In genomic region chr9:39602536-39603332, GRCm38 (mm10) we compare ENCODE assay signal across 9 mouse cellular contexts. TPM values are rescaled to one million over a fixed set of nuclear protein-coding genes. Genes with fewer than 3 reads are reported as not detected.
DNase-seq lines count a peak whose midpoint lies in the region; ATAC-seq and TF ChIP-seq lines count a peak whose summit lies in the region.
"Had no signal": no experiment of that assay in that cellular context is flagged by ENCODE, and none has a peak within 500 bp of the region (broad histone marks: within the 10 kb centered on the region; RNA-seq: fewer than 3 reads in every experiment).

No protein-coding gene starts in this region.

- peak; percentile 92 for ATAC-seq in forebrain, embryonic 12.5 days (ENCODE audit: low FRiP score)
- ATAC-seq in midbrain, embryonic 11.5 days (ENCODE audit: low FRiP score), result peak; percentile 86

- peak overlapping the region; percentile 75 for H3K4me2 ChIP-seq in forebrain, embryonic 12.5 days
- H3K4me2 ChIP-seq in midbrain, embryonic 11.5 days, result peak overlapping the region; percentile 51

- no peaks in the 10 kb centered on the region for H3K36me3 ChIP-seq in kidney, adult 2 months (ENCODE audit: control insufficient read depth, insufficient read depth, low read length)
- H3K36me3 ChIP-seq in forebrain, embryonic 12.5 days (replicated peaks), result no peaks in the 10 kb centered on the region
- H3K36me3 ChIP-seq in midbrain, embryonic 11.5 days (ENCODE audit: control insufficient read depth, insufficient read depth, low read length), result no peaks in the 10 kb centered on the region

- no peak overlapping the region for H3K4me3 ChIP-seq in kidney, adult 2 months (ENCODE audit: insufficient read depth, low read depth, low read length)
- H3K4me3 ChIP-seq in forebrain, embryonic 12.5 days (replicated peaks), result peak overlapping the region; percentile 44
- H3K4me3 ChIP-seq in layer of hippocampus, adult 2 months, result peak overlapping the region; percentile 43
- peak overlapping the region; percentile 19 for H3K4me3 ChIP-seq in midbrain, embryonic 11.5 days (ENCODE audit: low read depth, low read length)

- H3K27ac ChIP-seq in kidney, adult 2 months (ENCODE audit: insufficient read depth, low read depth, low read length), result no peak overlapping the region
- H3K27ac ChIP-seq in forebrain, embryonic 12.5 days, result no peak overlapping the region
- 0 out of 2 replicates have a peak overlapping the region, but pooled peaks have one; percentile 18 for H3K27ac ChIP-seq in layer of hippocampus, adult 2 months
- H3K27ac ChIP-seq in midbrain, embryonic 11.5 days (ENCODE audit: low read depth, low read length), result no peak overlapping the region

- no peaks in the 10 kb centered on the region for H3K9me3 ChIP-seq in forebrain, embryonic 12.5 days
- H3K9me3 ChIP-seq in midbrain, embryonic 11.5 days (ENCODE audit: control insufficient read depth, low read length), result no peaks in the 10 kb centered on the region

- no peak for TF ChIP-seq CTCF in kidney, adult 2 months (conservative IDR thresholded peaks at IDR 0.05; ENCODE audit: insufficient read depth, insufficient read length, low read depth, low read length)
- no peak for TF ChIP-seq CTCF in layer of hippocampus, adult 2 months (conservative IDR thresholded peaks at IDR 0.05)

- peak; percentile 20 to 41 for DNase-seq in kidney, postnatal 4 days
- DNase-seq in kidney, adult 2 months, result no peak
- peak; percentile 40 to 57 for DNase-seq in layer of hippocampus, adult 2 months (ENCODE audit: low spot score in 2 of 2)
- DNase-seq in midbrain, embryonic 11.5 days (ENCODE audit: low spot score, missing footprints), result peak; percentile 94
- DNase-seq in yolk sac, embryonic 10.5 days (ENCODE audit: low spot score), result peak; percentile 11
- DNase-seq in adipocyte (ENCODE audit: low spot score), result no peak
- no peak for DNase-seq in ovary, postnatal 14 days (ENCODE audit: low spot score)

- no peaks in the 10 kb centered on the region for H3K4me1 ChIP-seq in kidney, adult 2 months (ENCODE audit: control insufficient read depth, insufficient read depth, low read length)
- H3K4me1 ChIP-seq in forebrain, embryonic 12.5 days, result peaks cover 9% of the 10 kb centered on the region
- no peaks in the 10 kb centered on the region for H3K4me1 ChIP-seq in midbrain, embryonic 11.5 days (ENCODE audit: control insufficient read depth, insufficient read depth, low read length)

- no peak for TF ChIP-seq POLR2A in kidney, adult 2 months (IDR thresholded peaks at IDR 0.05; ENCODE audit: low read depth, low read length)

- no peaks in the 10 kb centered on the region; the same call in 1 of the 2 replicates for H3K27me3 ChIP-seq in kidney, adult 2 months (replicated peaks; ENCODE audit: control insufficient read depth, insufficient read depth, low read length)
- H3K27me3 ChIP-seq in forebrain, embryonic 12.5 days, result no peaks in the 10 kb centered on the region
- no peaks in the 10 kb centered on the region for H3K27me3 ChIP-seq in midbrain, embryonic 11.5 days (ENCODE audit: control insufficient read depth, insufficient read depth, low read length)

- under 1% methylated on average over 19 of the region's 19 CpGs for WGBS in kidney, adult 2 months
- 1% methylated on average over 19 of the region's 19 CpGs for WGBS in forebrain, embryonic 12.5 days
- WGBS in midbrain, embryonic 11.5 days, result under 1% methylated on average over 18 of the region's 19 CpGs

- peak overlapping the region; percentile 42; the same call in 1 of the 2 replicates for H3K9ac ChIP-seq in forebrain, embryonic 12.5 days
- no peak overlapping the region for H3K9ac ChIP-seq in midbrain, embryonic 11.5 days (ENCODE audit: low read length)

RNA-seq across cellular contexts. Expression of gene AW551984, which starts 1.5 kb away (rescaled TPM):
- 0.27 and 0.31 TPM in 2 replicates for polyA plus RNA-seq in kidney, adult 2 months (2012; rRNA removed)
- polyA plus RNA-seq in forebrain, embryonic 12.5 days (2016; fragmentation: Nextera tagmentation; extraction: Ambion mirVana), result 23.6 and 24.7 TPM in 2 replicates
- total RNA-seq in layer of hippocampus, adult 2 months (2021), result 1 to 10 TPM; 3.3 to 4.1 TPM
- polyA plus RNA-seq in midbrain, embryonic 11.5 days (2014; fragmentation: Nextera tagmentation; extraction: Ambion mirVana), result 12.2 and 17.0 TPM in 2 replicates

RNA-seq across cellular contexts. Expression of gene Olfr148, which starts 7.7 kb away (rescaled TPM):
- not detected in 2 replicates for polyA plus RNA-seq in kidney, adult 2 months (2012; rRNA removed)
- not detected in 2 replicates for polyA plus RNA-seq in forebrain, embryonic 12.5 days (2016; fragmentation: Nextera tagmentation; extraction: Ambion mirVana)
- not detected for total RNA-seq in layer of hippocampus, adult 2 months (2021)
- not detected in 2 replicates for polyA plus RNA-seq in midbrain, embryonic 11.5 days (2014; fragmentation: Nextera tagmentation; extraction: Ambion mirVana)
- polyA plus RNA-seq: liver, embryonic 16.5 days had no signal

RNA-seq across cellular contexts. Expression of gene Olfr960, which starts 18.4 kb away (rescaled TPM):
- not detected in 2 replicates for polyA plus RNA-seq in kidney, adult 2 months (2012; rRNA removed)
- polyA plus RNA-seq in forebrain, embryonic 12.5 days (2016; fragmentation: Nextera tagmentation; extraction: Ambion mirVana), result not detected in 2 replicates
- total RNA-seq in layer of hippocampus, adult 2 months (2021), result not detected
- polyA plus RNA-seq in midbrain, embryonic 11.5 days (2014; fragmentation: Nextera tagmentation; extraction: Ambion mirVana), result not detected in 2 replicates
- polyA plus RNA-seq: liver, embryonic 16.5 days had no signal

RNA-seq across cellular contexts. Expression of gene Olfr959, which starts 27.4 kb away (rescaled TPM):
- polyA plus RNA-seq in kidney, adult 2 months (2012; rRNA removed), result not detected in 2 replicates
- polyA plus RNA-seq in forebrain, embryonic 12.5 days (2016; fragmentation: Nextera tagmentation; extraction: Ambion mirVana), result not detected in 2 replicates
- not detected for total RNA-seq in layer of hippocampus, adult 2 months (2021)
- polyA plus RNA-seq in midbrain, embryonic 11.5 days (2014; fragmentation: Nextera tagmentation; extraction: Ambion mirVana), result not detected in 2 replicates
- polyA plus RNA-seq: liver, embryonic 16.5 days had no signal

RNA-seq across cellular contexts. Expression of gene Olfr961, which starts 42.2 kb away (rescaled TPM):
- not detected in 2 replicates for polyA plus RNA-seq in kidney, adult 2 months (2012; rRNA removed)
- polyA plus RNA-seq in forebrain, embryonic 12.5 days (2016; fragmentation: Nextera tagmentation; extraction: Ambion mirVana), result not detected in 2 replicates
- total RNA-seq in layer of hippocampus, adult 2 months (2021), result not detected
- not detected in 2 replicates for polyA plus RNA-seq in midbrain, embryonic 11.5 days (2014; fragmentation: Nextera tagmentation; extraction: Ambion mirVana)
- polyA plus RNA-seq: liver, embryonic 16.5 days had no signal

Comparison
In these comparisons a context has a peak if more than half of its experiments do, and no peak if none do; other contexts are left out.
1. DNase-seq: peak in kidney, postnatal 4 days (2 of 2), layer of hippocampus, adult 2 months (2 of 2), midbrain, embryonic 11.5 days (single experiment) and yolk sac, embryonic 10.5 days (single experiment); none in kidney, adult 2 months (single experiment), adipocyte (single experiment) and ovary, postnatal 14 days (single experiment).
2. RNA of gene AW551984, which starts 1.5 kb away (polyA plus RNA-seq): 23.6 to 24.7 TPM in forebrain, embryonic 12.5 days and 12.2 to 17.0 TPM in midbrain, embryonic 11.5 days; 0.27 to 0.31 TPM in kidney, adult 2 months; every median in the first group is over 10 times any median in the second.